Mouse (Mus musculus) bone marrow macrophage, adult 2 months (primary cell): ENCODE measurements around the gene Rragc.

Source experiments
- CTCF ChIP-seq: IDR thresholded peaks from 2 replicates; pipeline ENCODE4 v1.5.1; 2012; ENCODE audit warnings: low read depth, mild to moderate bottlenecking, low read length, moderate library complexity
- POLR2A ChIP-seq: IDR thresholded peaks from 2 replicates; pipeline ENCODE4 v1.6.1; 2012; ENCODE audit warnings: mild to moderate bottlenecking, low read depth, low read length, borderline replicate concordance

- TF ChIP-seq CTCF (no peak), POLR2A (no peak)
These were observed 22.6 kb downstream of the Rragc start for GRCm38 (mm10) chr4:123939838-123940237.
